Mouse (Mus musculus): ENCODE measurements around the gene Mcm2. TPM values are rescaled to one million over a fixed set of nuclear protein-coding genes. Genes with fewer than 3 reads are reported as not detected.

The Mcm2 gene
- polyA plus RNA-seq, 1 experiment from 2014 or later, result 53.6 TPM

GRCm38 (mm10) chr6:88940090-88940916 lies 41.7 kb upstream of the Mcm2 start:
- ATAC-seq, result no peak

DNA sequence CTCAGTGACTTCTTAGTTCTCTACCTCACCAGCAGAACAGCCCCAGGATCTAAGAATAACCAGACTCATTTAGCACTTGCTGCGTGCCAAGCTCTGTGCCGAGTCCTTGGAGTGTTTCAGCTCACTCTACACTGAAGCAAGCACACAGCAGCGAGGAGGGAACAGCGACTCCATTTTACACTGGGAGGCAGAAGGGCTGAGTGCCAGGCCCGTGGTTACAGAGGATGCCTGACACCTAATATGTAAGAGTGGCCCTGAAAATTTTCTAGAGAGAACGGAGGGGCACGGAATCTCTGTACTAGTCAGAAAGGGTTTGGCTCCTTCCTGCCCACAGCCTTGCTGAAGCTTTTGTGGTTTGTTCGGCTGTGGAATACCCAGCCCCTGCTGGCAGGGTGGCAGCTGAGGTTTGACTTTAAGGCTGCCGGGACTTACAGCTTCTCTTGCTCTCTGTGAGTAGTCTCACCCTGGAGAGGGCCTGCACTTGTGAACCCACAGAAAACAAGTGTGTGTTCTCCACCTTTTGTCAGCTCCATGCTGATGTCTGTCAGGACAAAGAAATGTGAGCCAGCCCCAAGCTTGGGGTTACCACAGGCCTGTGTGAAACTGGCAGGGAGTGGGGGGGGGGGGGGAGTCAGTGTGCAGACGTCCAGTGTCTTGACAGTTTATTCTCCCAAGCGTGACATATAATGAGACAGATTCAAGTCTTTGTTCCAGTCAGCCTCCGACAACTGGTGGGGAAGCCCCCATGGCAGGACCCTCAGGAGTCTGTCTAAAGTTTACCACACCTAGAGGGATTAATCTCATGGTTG lies 40.9 kb upstream of the Mcm2 start:
- Histone ChIP-seq H3K36me3 (replicated peaks; ENCODE audit: insufficient read depth, low read length) (no peaks in the 10 kb centered on the region), H3K27ac (ENCODE audit: low read depth) (no peak overlapping the region), H3K4me1 (ENCODE audit: insufficient read depth) (no peaks in the 10 kb centered on the region), H3K9ac (replicated peaks) (no peak overlapping the region), H3K4me3 (ENCODE audit: low read depth, low read length) (no peak overlapping the region), H3K27me3 (ENCODE audit: insufficient read depth, low read length) (0 out of 2 replicates have a peak, but pooled peaks cover 5% of the 10 kb centered on the region), H3K9me3 (ENCODE audit: low read length) (no peaks in the 10 kb centered on the region), H3K4me2 (ENCODE audit: low read depth, low read length) (no peak overlapping the region)
- WGBS (ENCODE audit: insufficient replicate concordance), result 45% methylated on average over 12 of the region's 12 CpGs
- DNase-seq (no peak), ATAC-seq (no peak)
- no peak for TF ChIP-seq CTCF (IDR thresholded peaks at IDR 0.05; ENCODE audit: low read depth)
- TF ChIP-seq EP300 (IDR thresholded peaks at IDR 0.05; ENCODE audit: low read depth), result no peak

More at GRCm38 (mm10) chr6:88940090-88940916, 41.7 kb upstream of the Mcm2 start:
- Histone ChIP-seq H3K36me3 (replicated peaks; ENCODE audit: insufficient read depth, low read length) (no peaks in the 10 kb centered on the region), H3K27me3 (ENCODE audit: insufficient read depth, low read length) (0 out of 2 replicates have a peak, but pooled peaks cover under 1% of the 10 kb centered on the region), H3K9me3 (ENCODE audit: low read length) (no peaks in the 10 kb centered on the region), H3K27ac (ENCODE audit: low read depth) (no peak overlapping the region), H3K4me3 (ENCODE audit: low read depth, low read length) (no peak overlapping the region), H3K9ac (replicated peaks) (no peak overlapping the region), H3K4me1 (ENCODE audit: insufficient read depth) (no peaks in the 10 kb centered on the region), H3K4me2 (ENCODE audit: low read depth, low read length) (no peak overlapping the region)
- 72% methylated on average over 9 of the region's 9 CpGs for WGBS (ENCODE audit: insufficient replicate concordance)
- DNase-seq, result no peak
- TF ChIP-seq EP300 (IDR thresholded peaks at IDR 0.05; ENCODE audit: low read depth) (no peak), CTCF (IDR thresholded peaks at IDR 0.05; ENCODE audit: low read depth) (no peak)

- H3K27ac ChIP-seq (ENCODE audit: low read depth), result no peak overlapping the region
- ATAC-seq (no peak), DNase-seq (no peak)
- no peaks in the 10 kb centered on the region for H3K9me3 ChIP-seq (ENCODE audit: low read length)
- TF ChIP-seq CTCF (IDR thresholded peaks at IDR 0.05; ENCODE audit: low read depth) (no peak), EP300 (IDR thresholded peaks at IDR 0.05; ENCODE audit: low read depth) (no peak)
- 52% methylated on average over 5 of the region's 5 CpGs for WGBS (ENCODE audit: insufficient replicate concordance)
- 0 out of 2 replicates have a peak, but pooled peaks cover 5% of the 10 kb centered on the region for H3K27me3 ChIP-seq (ENCODE audit: insufficient read depth, low read length)
- H3K4me2 ChIP-seq (ENCODE audit: low read depth, low read length), result no peak overlapping the region
- no peak overlapping the region for H3K4me3 ChIP-seq (ENCODE audit: low read depth, low read length)
- no peak overlapping the region for H3K9ac ChIP-seq (replicated peaks)
- H3K4me1 ChIP-seq (ENCODE audit: insufficient read depth), result no peaks in the 10 kb centered on the region
- no peaks in the 10 kb centered on the region for H3K36me3 ChIP-seq (replicated peaks; ENCODE audit: insufficient read depth, low read length)
Measured at GRCm38 (mm10) chr6:88938664-88939055, 40.1 kb upstream of the Mcm2 start.

- WGBS (ENCODE audit: insufficient replicate concordance), result 55% methylated on average over 4 of the region's 4 CpGs
Measured at GRCm38 (mm10) chr6:88937971-88938663, 39.5 kb upstream of the Mcm2 start.

DNA sequence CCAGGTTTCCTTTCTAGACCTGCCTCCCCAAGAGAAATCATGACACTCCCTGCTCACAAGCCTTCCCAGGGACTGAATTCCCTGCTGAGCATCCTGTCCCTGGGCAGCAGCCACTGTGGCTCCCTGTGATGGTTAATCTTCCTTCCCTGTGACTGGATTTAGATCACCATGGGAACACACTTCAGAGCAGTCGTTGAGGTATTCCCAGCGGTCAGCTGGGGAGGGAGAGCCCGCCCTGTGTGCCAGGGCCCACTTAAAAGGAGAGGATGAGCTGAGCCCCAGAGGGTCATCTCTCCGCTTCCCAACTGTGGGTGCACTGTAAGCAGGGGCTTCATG lies 38.6 kb upstream of the Mcm2 start:
- 0 out of 2 replicates have a peak, but pooled peaks cover 5% of the 10 kb centered on the region for H3K27me3 ChIP-seq (ENCODE audit: insufficient read depth, low read length)
- H3K4me1 ChIP-seq (ENCODE audit: insufficient read depth), result no peaks in the 10 kb centered on the region
- H3K9ac ChIP-seq (replicated peaks), result no peak overlapping the region
- ATAC-seq, result no peak
- no peaks in the 10 kb centered on the region for H3K36me3 ChIP-seq (replicated peaks; ENCODE audit: insufficient read depth, low read length)
- no peak overlapping the region for H3K27ac ChIP-seq (ENCODE audit: low read depth)
- H3K4me3 ChIP-seq (ENCODE audit: low read depth, low read length), result no peak overlapping the region
- DNase-seq, result no peak
- TF ChIP-seq EP300 (IDR thresholded peaks at IDR 0.05; ENCODE audit: low read depth) (no peak), CTCF (IDR thresholded peaks at IDR 0.05; ENCODE audit: low read depth) (no peak)
- WGBS (ENCODE audit: insufficient replicate concordance), result 55% methylated on average over 4 of the region's 4 CpGs
- H3K9me3 ChIP-seq (ENCODE audit: low read length), result no peaks in the 10 kb centered on the region
- no peak overlapping the region for H3K4me2 ChIP-seq (ENCODE audit: low read depth, low read length)

More at GRCm38 (mm10) chr6:88937971-88938663, 39.5 kb upstream of the Mcm2 start:
- Histone ChIP-seq H3K9me3 (ENCODE audit: low read length) (no peaks in the 10 kb centered on the region), H3K36me3 (replicated peaks; ENCODE audit: insufficient read depth, low read length) (no peaks in the 10 kb centered on the region), H3K27me3 (ENCODE audit: insufficient read depth, low read length) (0 out of 2 replicates have a peak, but pooled peaks cover 5% of the 10 kb centered on the region), H3K4me1 (ENCODE audit: insufficient read depth) (no peaks in the 10 kb centered on the region), H3K4me2 (ENCODE audit: low read depth, low read length) (no peak overlapping the region), H3K4me3 (ENCODE audit: low read depth, low read length) (no peak overlapping the region), H3K27ac (ENCODE audit: low read depth) (no peak overlapping the region), H3K9ac (replicated peaks) (no peak overlapping the region)
- ATAC-seq (no peak), DNase-seq (no peak)
- TF ChIP-seq EP300 (IDR thresholded peaks at IDR 0.05; ENCODE audit: low read depth) (no peak), CTCF (IDR thresholded peaks at IDR 0.05; ENCODE audit: low read depth) (no peak)
